Mouse (Mus musculus) adrenal gland, postnatal 4 days (tissue): Measurements from ENCODE around the gene Lrp6. TPM values are rescaled to one million over a fixed set of nuclear protein-coding genes. Genes with fewer than 3 reads are reported as not detected.

Experiments used
- DNase-seq, 2 experiments: peaks; one replicate each; pipeline ENCODE4 v3.0.0; 2021 to 2022; ENCODE audit warnings: low spot score in 2 of 2, mixed read lengths in 2 of 2
- total RNA-seq, 2 experiments: library from RNA; stranded (reverse); gene quantifications; 2 replicates each; pipeline ENCODE4 v1.2.3; 2021

The Lrp6 gene
- total RNA-seq, 2 experiments from 2014 or later, result 87.0 to 90.5 TPM

DNA sequence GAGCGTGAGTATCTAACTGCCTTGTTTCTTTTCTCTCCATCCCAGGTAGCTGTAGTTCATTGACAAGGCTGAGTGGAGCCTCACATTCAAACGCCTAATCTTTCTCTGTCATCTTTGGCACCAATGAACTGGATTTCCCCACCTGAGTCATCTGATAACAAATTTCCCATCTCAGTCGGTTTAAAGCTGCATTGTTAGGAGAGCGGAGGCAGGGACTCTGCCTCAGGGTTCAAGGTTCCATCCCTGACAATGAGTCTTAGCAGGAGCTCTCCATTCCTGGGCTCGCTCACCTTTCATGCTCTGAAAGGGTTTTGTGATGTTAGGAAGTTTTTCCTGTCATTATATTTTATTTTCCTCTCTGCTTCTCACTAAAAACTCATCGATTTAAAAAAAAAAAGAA, 11.3 kb upstream of the Lrp6 start:
- no peak for DNase-seq

- DNase-seq, result no peak
Measured at GRCm38 (mm10) chr6:134575288-134575741, 8.6 kb upstream of the Lrp6 start.

GRCm38 (mm10) chr6:134567986-134568556, 1.3 kb upstream of the Lrp6 start:
- no peak for DNase-seq

GRCm38 (mm10) chr6:134566248-134566817, 432 bp downstream of the Lrp6 start:
- DNase-seq, result peak in 1 of 2 experiments; percentile 16

- no peak for DNase-seq
Measured at GRCm38 (mm10) chr6:134565606-134566247, 1.0 kb downstream of the Lrp6 start.

DNA sequence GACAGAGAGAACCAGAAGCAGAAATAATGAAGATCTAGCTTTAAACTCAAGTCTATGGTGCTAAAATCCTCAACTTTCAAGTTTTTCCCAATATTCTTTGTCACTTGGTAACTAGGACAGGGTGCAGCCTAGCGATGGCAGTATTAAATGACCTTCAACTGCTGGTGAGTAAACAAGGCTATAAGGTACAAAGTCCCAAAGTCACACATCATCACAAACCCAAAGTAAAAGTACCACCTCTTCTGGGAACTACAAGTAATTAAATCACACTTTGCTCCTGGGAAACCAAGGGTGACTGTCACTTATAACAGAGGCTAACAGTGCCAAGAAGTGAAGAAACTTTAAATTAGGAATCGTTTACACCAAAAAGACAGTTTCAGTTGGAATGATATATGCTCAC, 2.2 kb downstream of the Lrp6 start:
- no peak for DNase-seq

- no peak for DNase-seq
Measured at GRCm38 (mm10) chr6:134559635-134560034, 7.1 kb downstream of the Lrp6 start.

GRCm38 (mm10) chr6:134558546-134559129, 8.1 kb downstream of the Lrp6 start:
- DNase-seq, result no peak

DNA sequence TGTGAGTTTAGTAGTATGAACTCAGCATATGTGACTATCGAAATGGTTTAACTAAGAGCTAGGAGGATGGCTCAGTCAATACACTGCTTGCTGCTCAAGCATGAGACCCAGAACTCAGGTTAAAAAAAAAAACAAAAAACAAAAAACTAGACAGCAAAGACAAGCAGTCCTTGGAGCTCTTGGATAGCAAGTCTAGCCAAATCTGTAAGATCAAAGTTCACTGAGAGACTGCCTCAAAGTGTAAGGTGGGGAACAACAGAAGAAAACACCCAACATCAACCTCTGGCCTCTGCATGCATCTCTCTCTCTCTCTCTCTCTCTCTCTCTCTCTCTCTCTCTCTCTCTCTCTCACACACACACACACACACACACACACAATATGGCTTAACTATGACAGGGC, 9.7 kb downstream of the Lrp6 start:
- DNase-seq, result no peak

GRCm38 (mm10) chr6:134556185-134556950, 10.4 kb downstream of the Lrp6 start:
- no peak for DNase-seq

DNA sequence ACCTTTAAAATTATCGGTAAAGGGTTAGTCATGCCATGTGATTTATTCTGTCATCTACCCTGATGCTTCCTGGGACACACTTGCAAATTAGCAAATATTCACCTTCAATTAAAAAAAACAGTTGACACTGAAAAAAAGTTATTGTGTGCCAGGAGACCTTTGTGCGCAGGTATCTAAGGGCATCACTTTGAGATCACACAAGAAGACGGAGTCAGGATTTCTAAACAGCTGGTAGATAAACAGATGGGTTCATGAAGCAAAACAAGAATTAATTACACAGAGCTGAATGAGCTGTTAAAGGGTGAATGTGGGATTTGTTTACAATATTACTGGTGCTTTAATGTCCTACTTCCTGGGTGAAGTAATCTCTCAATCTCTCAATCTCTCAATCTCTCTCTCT, 11.6 kb downstream of the Lrp6 start:
- no peak for DNase-seq

- DNase-seq, result no peak
Measured at GRCm38 (mm10) chr6:134554230-134554629, 12.5 kb downstream of the Lrp6 start.

DNA sequence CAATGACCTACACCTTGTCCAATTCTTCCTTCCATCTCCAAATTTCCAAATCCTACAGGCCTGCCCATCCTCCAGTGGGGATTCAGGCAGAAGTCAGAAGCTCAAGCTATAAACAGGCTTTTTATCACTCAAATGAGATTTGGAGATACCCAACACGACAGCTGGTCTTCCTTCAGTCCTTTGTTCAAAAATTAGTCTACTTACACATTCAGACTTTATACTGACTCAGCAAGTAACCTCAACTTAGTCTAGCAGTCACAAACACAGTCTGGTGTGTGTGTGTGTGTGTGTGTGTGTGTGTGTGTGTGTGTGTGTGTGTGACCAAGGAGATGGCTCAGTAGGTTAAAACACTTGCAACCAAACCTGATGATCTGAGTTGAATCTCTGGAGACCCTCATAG, 15.8 kb downstream of the Lrp6 start:
- DNase-seq, result no peak

DNA sequence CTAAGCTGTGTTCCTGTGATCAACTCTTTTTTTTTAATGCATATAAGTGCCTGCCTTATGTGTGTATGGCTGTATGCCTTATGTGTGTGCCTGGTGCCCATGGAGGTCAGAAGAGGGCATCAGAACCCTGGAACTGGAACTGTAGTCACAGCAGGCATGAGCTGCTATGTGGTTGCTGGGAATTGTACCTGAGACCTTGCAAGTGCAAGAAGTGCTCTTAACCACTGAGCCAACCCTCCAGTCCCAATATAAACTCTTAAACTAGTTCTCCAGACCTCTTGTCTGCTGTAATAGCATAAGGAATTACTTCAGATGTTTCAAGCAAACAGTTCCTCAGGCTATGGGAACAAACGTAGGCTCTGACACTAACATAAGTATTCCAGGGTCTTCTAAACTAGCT, 16.4 kb downstream of the Lrp6 start:
- no peak for DNase-seq

GRCm38 (mm10) chr6:134544843-134545242, 21.9 kb downstream of the Lrp6 start:
- DNase-seq, result no peak

DNA sequence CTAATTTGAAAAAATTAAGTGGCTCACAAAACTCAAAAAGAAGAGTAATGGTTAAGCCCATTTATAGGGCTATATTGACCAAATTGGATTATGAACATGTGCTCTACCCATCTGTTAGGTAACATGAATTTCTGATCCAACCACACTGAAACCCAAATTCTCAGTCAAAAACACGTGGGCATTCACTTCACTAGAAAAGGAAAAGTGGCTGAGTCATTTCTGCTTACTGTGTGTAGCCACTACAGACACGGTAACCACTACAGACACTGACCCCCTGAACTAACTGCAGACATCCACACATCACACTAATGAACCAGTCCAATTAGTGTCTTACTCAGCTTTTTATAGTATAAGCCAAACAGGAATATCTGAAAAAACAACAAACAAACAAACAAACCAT, 22.7 kb downstream of the Lrp6 start:
- DNase-seq, result no peak

DNA sequence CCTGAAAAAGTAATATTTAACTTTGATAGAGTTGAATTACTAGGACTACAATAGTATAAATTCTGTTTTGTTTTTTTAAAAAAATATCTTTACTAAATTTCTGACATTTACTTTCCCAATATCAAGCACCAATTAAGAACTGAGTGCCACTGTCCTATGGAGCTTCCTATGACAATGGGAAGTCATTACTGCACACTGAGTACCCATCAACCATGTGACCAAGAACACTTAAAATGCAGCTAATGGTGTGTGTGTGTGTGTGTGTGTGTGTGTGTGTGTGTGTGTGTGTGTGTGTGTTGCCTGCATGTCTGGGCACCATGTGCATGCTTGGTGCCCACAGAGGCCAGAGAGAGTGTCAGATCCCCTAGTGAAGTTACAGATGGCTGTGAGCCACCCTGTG, 23.2 kb downstream of the Lrp6 start:
- no peak for DNase-seq

DNA sequence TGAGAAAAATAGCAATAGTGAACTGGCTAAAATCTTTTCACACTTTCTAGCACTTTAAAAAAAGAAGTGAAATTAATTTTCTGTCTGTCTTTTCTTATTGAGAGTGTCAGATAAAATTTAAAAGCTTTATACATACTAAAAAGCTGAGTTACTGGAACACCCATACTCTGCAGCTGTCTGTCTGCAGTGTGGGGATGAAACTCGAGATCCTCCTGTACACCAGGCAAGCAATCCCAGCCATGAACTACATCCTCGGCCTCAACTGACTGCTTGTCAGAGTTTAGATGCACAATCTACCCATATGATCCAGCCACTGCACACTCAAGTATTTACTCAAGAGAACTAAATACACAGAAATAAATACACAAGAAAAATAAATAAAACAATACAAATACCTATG, 24.4 kb downstream of the Lrp6 start:
- no peak for DNase-seq

- no peak for DNase-seq
Measured at GRCm38 (mm10) chr6:134540161-134540560, 26.6 kb downstream of the Lrp6 start.

GRCm38 (mm10) chr6:134539459-134539858, 27.3 kb downstream of the Lrp6 start:
- DNase-seq, result no peak

DNA sequence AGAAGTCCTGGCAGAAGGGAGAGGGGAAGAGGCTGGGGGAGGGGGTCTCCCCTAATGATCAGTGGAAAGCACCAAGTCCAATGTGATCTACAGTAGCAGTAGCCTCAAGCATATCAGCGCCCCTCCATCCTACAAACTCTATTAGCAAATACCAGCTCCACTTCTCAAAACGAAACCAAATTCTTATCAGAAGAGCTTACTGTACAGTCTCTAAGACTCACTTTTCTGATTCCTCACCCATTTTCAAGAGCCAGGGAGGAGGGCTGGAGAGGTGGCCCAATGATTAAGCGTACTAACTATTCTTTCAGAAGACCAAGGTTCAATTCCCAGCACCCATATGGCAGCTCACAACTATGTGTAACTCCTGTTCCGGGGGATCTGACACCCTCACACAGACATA, 28.0 kb downstream of the Lrp6 start:
- DNase-seq, result no peak
